Mouse (Mus musculus): ENCODE measurements at regions not wholly inside any gene's neighbourhood (a gene's known extent, or its start where the extent isn't known, plus 50 kb on each side); places are given as distances from the start of the nearest gene placed in this dataset.

- intact Hi-C loops (cut with DNase I), result no loop called here
- DNase-seq, result no peak
These were observed 65.7 kb upstream of the Arid5b start for GRCm38 (mm10) chr10:68344211-68344610.

GRCm38 (mm10) chr10:68334054-68334453, 55.5 kb upstream of the Arid5b start:
- DNase-seq, result no peak
- intact Hi-C loops (cut with DNase I), result no loop called here
